Mouse (Mus musculus) thymus, adult 2 months (tissue): ENCODE measurements around the gene Cd302. TPM values are rescaled to one million over a fixed set of nuclear protein-coding genes. Genes with fewer than 3 reads are reported as not detected.

Experiments
- DNase-seq: peaks from one replicate; pipeline ENCODE4 v3.0.0; 2021
- H3K27ac ChIP-seq: fragments of 200-500 bp; 2 replicates; pipeline ENCODE4 v1.5.1; 2012; ENCODE audit warnings: low read length, control low read depth; ENCODE audit not compliant: control insufficient read depth, insufficient read depth
- H3K27me3 ChIP-seq: fragments of 200-500 bp; 2 replicates; pipeline ENCODE4 v1.6.1; 2012; ENCODE audit warnings: mild to moderate bottlenecking, low read length, moderate library complexity, mixed read lengths; ENCODE audit not compliant: control insufficient read depth, insufficient read depth
- H3K36me3 ChIP-seq: fragments of 200-500 bp; 2 replicates; pipeline ENCODE4 v1.6.1; 2012; ENCODE audit warnings: mild to moderate bottlenecking, low read length, moderate library complexity; ENCODE audit not compliant: control insufficient read depth, insufficient read depth
- H3K4me1 ChIP-seq: fragments of 200-500 bp; replicated peaks from 2 replicates; pipeline ENCODE4 v1.6.1; 2012; ENCODE audit warnings: low read length; ENCODE audit not compliant: control insufficient read depth, insufficient read depth
- H3K4me3 ChIP-seq: fragments of 200-500 bp; 2 replicates; pipeline ENCODE4 v1.5.1; 2012; ENCODE audit warnings: mild to moderate bottlenecking, low read length, control low read depth, moderate library complexity; ENCODE audit not compliant: control insufficient read depth, insufficient read depth
- CTCF ChIP-seq: fragments of 200-500 bp; IDR thresholded peaks from 2 replicates; pipeline ENCODE4 v1.5.1; 2012; ENCODE audit warnings: mild to moderate bottlenecking, control low read depth, low read length, moderate library complexity, borderline replicate concordance; ENCODE audit not compliant: control insufficient read depth, poor library complexity, insufficient read depth; ENCODE audit errors: extremely low read depth
- POLR2A ChIP-seq: fragments of 200-500 bp; IDR thresholded peaks from 2 replicates; pipeline ENCODE4 v1.6.1; 2012; ENCODE audit warnings: mild to moderate bottlenecking, low read length, control low read depth, moderate library complexity; ENCODE audit not compliant: control insufficient read depth, poor library complexity, insufficient read depth; ENCODE audit errors: extremely low read depth
- WGBS: fragments of 180-500 bp; shearing (Covaris S2); methylation state at CpG from one replicate; pipeline ENCODE4 v1.1.7; 2018; 5-methylcytosine and 5-hydroxymethylcytosine counted together
- polyA plus RNA-seq: library from polyadenylated mRNA; depleted of rRNA; stranded (reverse); fragments of >200 nt; gene quantifications from 2 replicates; pipeline ENCODE4 v1.2.3, GENCODE M21; 2012; rRNA removed

Cd302 gene
- polyA plus RNA-seq, 1 experiment: 5.8 TPM

DNA sequence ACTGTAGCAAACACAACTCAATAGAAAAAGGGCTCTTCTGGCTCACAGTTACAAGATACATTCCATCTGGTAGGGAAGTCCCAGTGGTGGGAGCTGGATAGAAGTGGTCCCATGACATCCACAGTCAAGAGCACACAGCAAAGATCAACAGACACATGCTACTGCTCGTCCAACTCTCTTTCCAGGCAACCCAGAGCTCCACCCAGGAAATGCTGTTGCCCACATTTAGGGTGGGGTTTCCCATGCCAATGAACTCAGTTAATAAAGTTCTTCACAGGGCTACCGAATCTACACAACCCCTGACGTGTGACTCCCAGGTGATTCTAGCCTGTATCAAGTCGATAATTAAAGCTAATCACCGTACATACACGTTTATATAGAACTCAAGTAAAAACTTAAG, 80.1 kb downstream of the Cd302 start:
- TF ChIP-seq POLR2A: no peak
- TF ChIP-seq CTCF: no peak
- DNase-seq: no peak
- no peak overlapping the region for H3K4me3 ChIP-seq
- H3K27me3 ChIP-seq: no peaks in the 10 kb centered on the region
- no peak overlapping the region for H3K27ac ChIP-seq
- 55% methylated on average over 6 of the region's 6 CpGs for WGBS
- peaks cover 11% of the 10 kb centered on the region; the same call in 1 of the 2 replicates for H3K36me3 ChIP-seq
- peaks cover 4% of the 10 kb centered on the region; the same call in 1 of the 2 replicates for H3K4me1 ChIP-seq

DNA sequence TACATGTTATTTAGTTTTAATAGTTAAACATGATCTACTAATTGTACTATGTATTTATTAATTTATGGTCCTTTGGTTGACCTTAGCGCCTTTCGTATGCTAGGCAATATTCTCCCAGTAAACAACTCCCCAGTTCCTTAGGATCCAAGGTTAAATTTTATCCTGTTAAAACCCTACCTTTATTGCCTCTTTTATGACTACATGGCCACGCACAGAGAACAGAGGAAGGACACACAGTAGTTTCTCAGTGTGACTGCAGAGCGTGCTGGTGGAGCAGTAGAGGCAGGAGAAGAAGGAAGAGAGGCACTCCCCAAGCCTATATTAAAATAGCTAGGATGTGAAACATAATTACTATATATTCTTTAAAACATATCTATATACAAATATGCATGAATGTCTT, 80.6 kb downstream of the Cd302 start:
- Histone ChIP-seq H3K4me1 (peaks cover 4% of the 10 kb centered on the region; the same call in 1 of the 2 replicates), H3K27ac (no peak overlapping the region), H3K36me3 (peaks cover 11% of the 10 kb centered on the region; the same call in 1 of the 2 replicates), H3K4me3 (no peak overlapping the region), H3K27me3 (no peaks in the 10 kb centered on the region)
- 96% methylated on average over 4 of the region's 4 CpGs for WGBS
- no peak for DNase-seq
- TF ChIP-seq CTCF (no peak), POLR2A (no peak)

- Histone ChIP-seq H3K27me3 (no peaks in the 10 kb centered on the region), H3K36me3 (peaks cover 11% of the 10 kb centered on the region; the same call in 1 of the 2 replicates), H3K27ac (no peak overlapping the region), H3K4me3 (no peak overlapping the region), H3K4me1 (peaks cover 4% of the 10 kb centered on the region; the same call in 1 of the 2 replicates)
- WGBS: 67% methylated on average over 8 of the region's 8 CpGs
- DNase-seq: no peak
- TF ChIP-seq CTCF (no peak), POLR2A (no peak)
Measured at GRCm38 (mm10) chr2:60202900-60203530, 81.3 kb downstream of the Cd302 start.

Other genes starting within 250 kb of the Cd302 start
- 25.9 and 28.0 TPM in 2 replicates for gene Baz2b, start 74.6 kb downstream of the Cd302 start, polyA plus RNA-seq
- 23.3 and 24.3 TPM in 2 replicates for gene March7, start 74.6 kb downstream of the Cd302 start, polyA plus RNA-seq
- gene Ly75, start 98.8 kb upstream of the Cd302 start, polyA plus RNA-seq: 17.4 and 20.8 TPM in 2 replicates